Mouse (Mus musculus): Measurements from ENCODE around the gene Stk32c.

The Stk32c gene

GRCm38 (mm10) chr7:139212754-139213745 is at the start of gene Stk32c, which contains the start of gene Lrrc27:
Stk32c (minus strand) TSS chr7:139213307.
Lrrc27 (plus strand) TSS chr7:139212988.
- peak; percentile 99 for DNase-seq

DNA sequence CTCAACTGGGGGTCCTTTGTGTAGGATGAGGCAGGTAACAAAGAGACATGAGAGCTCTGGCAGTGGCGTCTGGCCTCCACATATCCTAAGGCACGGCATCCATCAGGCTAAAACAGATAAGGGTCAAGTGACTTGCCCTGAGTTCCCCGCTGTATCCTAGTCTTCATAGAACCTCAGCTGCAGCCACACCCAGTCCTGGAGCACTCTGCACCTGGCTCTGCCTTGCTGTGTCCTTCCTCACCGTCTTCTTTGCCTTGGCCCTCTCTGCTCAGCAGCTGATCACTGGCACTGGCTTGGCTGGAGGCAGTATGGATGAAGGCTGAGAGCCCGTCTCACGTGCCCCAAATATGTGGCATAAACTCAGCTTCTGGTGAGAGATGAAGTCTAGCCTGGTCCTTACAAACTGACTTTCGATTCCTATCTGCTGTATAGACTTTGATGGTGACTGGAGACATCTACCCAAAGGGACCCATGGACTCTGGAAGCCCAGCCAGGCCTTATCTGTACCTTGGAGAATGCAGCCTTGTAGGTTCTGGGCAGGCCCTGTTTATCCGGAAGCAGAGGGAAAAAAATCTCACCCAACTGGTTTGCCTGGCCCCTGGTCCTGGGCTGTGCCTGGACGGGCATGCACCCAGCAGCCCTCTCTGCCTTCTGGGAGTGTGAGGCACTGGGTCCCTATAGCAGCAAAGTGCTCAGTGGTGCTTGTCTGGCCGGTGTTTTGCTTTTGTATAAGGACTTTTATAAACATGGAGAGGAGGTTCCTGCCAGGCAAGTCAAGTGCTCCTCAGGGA is 44.8 kb upstream of the Stk32c start:
- no peak for DNase-seq

GRCm38 (mm10) chr7:139254626-139255025 is 41.5 kb upstream of the Stk32c start:
- no peak for DNase-seq

- no peak for DNase-seq
These were observed 40.4 kb upstream of the Stk32c start for GRCm38 (mm10) chr7:139253462-139253861.

GRCm38 (mm10) chr7:139252986-139253385 is 39.9 kb upstream of the Stk32c start:
- no peak for DNase-seq

DNA sequence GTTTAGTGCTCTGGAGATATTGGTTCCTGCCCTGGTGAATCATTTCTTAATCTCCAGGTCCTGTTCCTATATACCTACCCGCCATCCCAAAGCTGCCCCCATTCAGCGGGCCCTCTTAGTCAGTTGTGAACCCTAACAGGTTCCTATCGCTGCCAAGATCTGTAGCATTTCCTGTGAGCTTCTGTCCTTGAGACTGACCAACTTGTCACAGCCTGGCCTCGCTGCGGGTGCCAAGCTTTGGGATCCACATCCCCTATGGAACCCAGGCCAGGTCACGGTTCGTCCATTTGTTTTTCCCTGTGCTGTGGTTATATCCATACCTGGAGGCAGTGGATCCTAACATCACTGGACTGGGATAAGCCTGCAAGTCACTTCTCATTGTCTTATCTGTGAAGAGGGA is 39.5 kb upstream of the Stk32c start:
- no peak for DNase-seq

DNA sequence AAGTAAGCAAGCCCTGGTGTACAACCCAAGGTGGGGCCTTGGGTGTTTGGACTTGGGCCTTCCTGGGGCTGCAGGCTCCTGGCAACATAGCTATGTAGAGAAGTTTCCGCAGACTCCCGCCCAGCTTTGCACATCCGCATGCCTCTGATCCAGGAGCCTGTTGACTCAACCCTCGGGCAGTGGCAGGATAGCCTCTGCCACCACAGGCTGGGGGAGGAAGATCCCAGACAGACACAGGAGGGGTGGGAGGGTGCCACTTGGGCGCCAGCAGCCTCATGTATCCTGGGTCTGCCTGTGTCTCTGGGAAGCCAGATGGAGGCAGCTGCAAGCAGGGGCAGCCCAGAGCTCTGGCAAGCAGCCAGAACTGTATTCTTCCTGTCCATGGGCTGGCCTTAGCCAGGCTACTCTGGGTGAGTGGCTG is 38.8 kb upstream of the Stk32c start:
- no peak for DNase-seq

GRCm38 (mm10) chr7:139249406-139250210 is 36.5 kb upstream of the Stk32c start:
- no peak for DNase-seq

DNA sequence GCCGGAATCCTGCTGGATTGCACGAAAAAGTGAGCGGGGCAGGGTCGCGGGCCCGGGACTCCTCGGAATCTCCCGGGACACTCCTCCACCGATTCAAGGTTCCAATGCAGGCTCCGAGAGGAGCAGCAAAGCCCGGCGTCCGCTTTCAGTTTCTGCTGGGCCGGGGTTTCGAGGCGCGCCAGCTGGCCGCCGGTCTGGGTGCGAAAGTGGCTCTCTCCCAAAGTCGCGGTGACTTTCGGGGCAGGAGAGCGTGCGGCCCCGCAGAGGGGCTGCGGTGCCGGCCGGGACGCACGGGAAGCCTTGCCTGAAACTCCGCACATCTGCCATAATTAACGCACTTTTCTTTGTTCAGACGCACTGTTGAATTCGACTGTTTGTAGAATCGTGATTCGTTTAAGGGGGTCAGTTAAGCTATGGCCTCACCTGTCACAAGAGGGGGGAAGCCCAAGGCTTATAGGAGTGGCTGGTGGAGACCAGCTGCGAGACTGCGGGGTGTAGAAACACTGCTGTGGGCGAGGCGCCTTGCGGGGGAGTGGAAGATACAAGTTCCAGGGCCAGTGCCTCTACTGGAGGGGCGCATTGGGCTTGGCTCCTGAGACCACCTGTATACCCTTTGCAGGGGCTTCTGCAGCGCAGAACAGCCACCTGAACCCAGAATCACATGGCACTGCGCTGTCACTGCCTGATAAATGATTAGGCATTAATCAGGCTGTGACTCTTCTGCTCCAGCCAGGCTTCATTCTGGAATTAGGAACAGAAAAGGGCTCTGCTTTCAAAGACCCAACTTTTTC is 35.7 kb upstream of the Stk32c start:
- DNase-seq, result peak; percentile 24

GRCm38 (mm10) chr7:139247881-139248614 is 34.9 kb upstream of the Stk32c start, which contains the start of gene Pwwp2b:
Pwwp2b (plus strand) TSS chr7:139248482.
- DNase-seq, result peak; percentile 83

DNA sequence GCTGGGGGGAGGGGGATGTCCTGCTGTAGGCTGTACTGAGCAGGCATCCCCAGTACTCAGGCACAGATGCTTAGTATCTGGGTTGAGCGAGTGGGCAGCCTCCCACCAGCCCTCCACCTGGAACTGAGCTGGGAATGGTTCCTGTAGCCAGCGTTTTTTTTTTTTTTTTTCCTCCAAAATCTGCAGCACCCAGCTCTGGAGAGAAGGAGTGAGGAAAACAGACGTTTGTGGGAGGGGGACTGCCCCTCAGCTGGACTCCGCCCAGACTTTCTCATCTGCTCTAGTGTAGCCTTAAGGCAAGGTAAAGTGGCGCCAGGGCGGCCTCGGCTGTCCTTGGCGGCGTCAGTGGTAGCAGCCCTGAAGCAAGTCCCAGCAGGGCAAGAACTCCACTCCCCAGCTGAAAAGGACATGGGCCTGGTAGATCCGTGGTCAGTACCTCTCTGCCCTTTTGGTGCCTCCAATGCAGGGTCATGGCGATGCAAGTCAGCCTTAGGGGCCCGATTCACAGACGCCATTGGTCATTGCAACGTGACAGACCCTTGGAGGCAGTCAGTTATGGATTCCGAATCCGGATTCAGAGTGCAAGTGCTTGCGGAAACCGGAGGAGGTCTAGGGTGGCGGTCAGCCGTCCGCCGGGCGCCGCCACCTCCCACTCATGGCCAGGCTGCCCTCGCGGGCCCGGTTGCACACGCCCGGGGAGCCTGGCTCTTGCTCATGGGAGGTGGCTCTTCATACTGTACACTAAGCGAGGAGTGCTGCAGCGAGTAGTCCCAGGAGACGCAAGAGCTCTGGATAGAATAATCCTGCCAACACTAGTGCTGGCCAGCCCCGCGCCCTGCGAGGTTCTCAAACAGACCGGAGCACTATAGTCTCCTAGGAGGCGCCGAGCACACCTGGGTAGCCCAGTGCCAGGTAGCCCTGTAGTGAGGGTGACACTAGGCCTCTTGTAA is 34.1 kb upstream of the Stk32c start:
- no peak for DNase-seq

DNA sequence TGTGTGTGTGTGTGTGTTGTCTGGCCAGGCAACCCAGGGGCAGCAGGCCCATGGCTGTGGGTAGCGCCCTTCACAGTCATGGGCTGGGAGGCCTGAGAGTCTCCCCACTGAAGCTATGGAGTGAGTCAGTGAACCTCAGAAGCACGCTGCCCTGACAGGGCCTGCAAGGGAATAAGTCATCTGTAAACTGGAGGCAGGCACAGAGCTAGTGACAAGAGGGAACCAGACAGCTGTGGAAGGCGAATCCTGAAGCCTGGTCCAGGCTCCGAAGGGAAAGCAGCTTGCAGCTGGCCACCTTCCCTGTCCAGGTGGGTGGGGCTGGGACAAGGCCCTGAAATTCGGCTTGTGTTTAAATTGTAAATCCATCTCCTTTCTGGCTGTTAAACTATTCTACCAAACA is 33.0 kb upstream of the Stk32c start:
- no peak for DNase-seq

- no peak for DNase-seq
These were observed 26.3 kb upstream of the Stk32c start for GRCm38 (mm10) chr7:139239432-139239831.

DNA sequence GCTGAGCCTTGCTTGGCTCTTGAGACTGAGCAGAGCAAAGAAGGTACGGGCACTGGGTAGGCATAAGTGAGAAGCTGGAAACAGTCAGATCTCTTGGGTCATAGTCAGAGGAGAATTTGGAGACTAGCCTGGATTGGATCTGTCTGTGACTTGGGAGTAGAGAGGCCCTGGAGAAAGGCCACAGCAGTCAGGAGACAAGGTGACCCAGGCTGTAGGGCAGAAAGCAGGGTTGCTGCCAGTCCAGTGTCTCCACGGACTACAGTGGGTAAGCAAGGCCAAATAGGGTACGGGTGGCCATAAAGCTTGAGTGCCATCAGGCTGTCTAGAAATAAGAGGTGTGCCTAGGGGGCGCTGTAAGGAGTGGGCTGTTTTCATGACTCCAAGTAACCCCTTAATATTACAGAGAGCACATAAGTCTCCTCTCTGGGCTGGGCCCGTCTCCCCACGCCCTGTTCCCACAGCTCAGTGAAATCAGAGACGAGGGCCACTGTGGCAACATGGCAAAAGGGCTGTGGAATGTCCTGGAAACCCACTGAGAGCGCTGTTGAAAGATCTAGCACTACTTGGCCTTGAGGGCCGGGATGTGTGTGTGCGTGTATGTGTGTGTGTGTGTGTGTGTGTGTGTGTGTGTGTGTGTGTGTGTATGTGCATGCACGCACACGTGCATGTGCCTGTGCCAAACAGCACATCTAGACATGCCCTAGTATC is 22.7 kb upstream of the Stk32c start:
- peak; percentile 34 for DNase-seq

DNA sequence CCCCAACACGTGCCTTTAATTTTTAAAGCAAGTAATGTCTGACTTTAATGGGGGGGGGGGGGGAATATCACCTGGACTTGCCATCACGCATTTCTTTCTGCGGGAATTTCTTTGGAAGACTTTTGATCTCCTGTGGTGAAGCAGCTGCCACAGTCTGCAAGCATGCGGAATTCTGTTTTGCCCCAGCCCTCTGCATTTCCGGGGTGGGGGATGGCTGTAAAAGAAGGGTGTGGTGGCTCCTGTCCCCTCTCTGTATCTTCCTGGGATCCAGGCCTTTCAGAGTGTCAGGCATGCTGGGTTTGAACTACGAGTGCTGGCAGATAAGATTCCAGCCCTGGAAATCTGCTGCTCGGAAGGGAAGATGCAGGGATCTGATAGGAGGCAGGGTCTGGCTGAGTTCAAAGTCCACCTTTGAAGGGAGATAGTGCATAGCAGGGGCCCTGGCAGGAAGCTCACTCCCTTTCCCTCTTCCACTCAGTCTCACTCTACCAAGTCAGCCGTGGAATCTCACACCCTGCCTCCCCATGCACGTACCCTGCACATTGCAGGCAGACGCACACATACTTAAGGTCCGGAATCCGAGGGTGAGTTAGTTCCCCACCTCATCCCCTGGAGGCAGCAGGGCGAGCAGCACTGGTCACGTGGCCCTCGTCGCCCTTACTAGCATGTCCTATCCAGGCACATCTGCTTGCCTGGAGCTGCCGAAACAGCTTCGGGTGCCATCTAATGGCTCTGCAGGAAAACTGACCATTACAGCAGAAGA is 21.5 kb upstream of the Stk32c start:
- DNase-seq, result peak; percentile 46

DNA sequence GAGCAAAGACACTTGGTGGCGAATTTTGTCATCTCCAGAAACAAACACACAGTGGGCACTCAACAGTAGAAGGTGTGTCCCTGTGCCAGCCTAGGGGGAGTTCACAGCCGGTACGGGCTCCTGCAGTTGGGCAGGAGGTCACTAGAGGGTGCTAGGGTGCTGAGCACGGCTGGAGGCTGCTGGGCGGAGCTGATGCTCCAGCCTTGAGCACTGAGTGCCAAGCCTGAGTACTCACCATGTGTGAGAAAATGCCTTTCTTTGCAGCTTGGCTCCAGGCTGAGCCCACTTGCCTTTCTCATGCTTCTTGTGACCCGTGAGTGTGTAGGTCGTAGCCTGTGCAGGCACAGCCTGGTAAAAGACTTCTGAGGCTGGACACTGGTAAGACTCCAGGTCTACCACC is 20.6 kb upstream of the Stk32c start:
- peak; percentile 94 for DNase-seq

DNA sequence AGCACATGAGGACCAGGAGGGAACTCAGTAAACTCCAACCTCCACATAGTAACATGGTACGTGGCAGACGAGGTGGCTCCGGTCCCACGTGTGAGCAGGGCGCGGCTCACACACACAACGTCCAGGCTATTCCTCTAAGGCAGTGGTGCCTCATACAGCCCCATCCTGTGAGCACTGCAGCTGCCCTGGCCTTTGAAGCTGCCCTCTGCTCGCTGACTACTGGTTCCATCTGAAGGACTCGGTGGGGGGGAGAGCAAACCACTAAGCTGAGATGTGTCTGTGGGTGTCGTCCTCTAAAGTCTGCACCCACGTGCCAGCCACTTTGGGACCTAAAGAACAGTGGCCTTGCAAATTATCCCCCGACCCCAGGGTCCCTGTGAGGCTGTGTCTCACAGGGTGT is 17.1 kb upstream of the Stk32c start:
- DNase-seq, result no peak

GRCm38 (mm10) chr7:139229837-139230236 is 16.7 kb upstream of the Stk32c start:
- DNase-seq, result no peak
